ENCODE assay signal across 8 mouse cellular contexts in the genomic region with DNA sequence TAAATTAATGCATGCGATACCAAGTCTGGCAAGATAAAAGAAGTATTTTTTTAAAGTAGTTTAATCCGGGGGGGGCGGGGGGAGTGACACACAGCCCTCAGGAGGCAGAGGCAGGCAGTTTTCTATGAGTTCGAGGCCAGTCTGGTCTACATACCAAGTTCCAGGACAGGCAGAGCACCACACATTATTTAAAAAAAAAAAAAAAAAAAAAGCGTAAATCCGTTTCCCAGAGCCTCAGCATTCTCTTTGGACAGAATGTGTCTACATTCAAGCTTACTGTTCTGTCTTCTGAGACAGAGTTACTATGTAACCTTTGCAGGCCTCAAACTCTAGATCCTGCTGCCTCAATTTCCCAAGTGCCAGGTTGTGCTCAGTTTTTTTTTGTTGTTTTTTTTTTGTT. TPM values are rescaled to one million over a fixed set of nuclear protein-coding genes. Genes with fewer than 3 reads are reported as not detected.
DNase-seq lines count a peak whose midpoint lies in the region; ATAC-seq and TF ChIP-seq lines count a peak whose summit lies in the region.

No protein-coding gene starts in this region.

- H3K27me3 ChIP-seq in kidney, embryonic 16.5 days (ENCODE audit: insufficient read depth, low read length) = peaks cover 5% of the 10 kb centered on the region; the same call in 1 of the 2 replicates
- H3K27me3 ChIP-seq in embryonic facial prominence, embryonic 10.5 days (replicated peaks; ENCODE audit: low read depth, poor library complexity, severe bottlenecking) = peaks cover 20% of the 10 kb centered on the region
- no peaks in the 10 kb centered on the region for H3K27me3 ChIP-seq in hindbrain, postnatal 0 days (ENCODE audit: insufficient read depth, low read length)
- H3K27me3 ChIP-seq in midbrain, embryonic 16.5 days (ENCODE audit: control insufficient read depth, insufficient read depth, low read depth, low read length) = peaks cover 2% of the 10 kb centered on the region; the same call in 1 of the 2 replicates

- H3K4me3 ChIP-seq in kidney, embryonic 16.5 days (ENCODE audit: low read length) = peak overlapping the region; percentile 76
- peak overlapping the region; percentile 80 for H3K4me3 ChIP-seq in embryonic facial prominence, embryonic 10.5 days
- peak overlapping the region; percentile 52 for H3K4me3 ChIP-seq in hindbrain, postnatal 0 days (ENCODE audit: low read length)
- peak overlapping the region; percentile 53 for H3K4me3 ChIP-seq in midbrain, embryonic 16.5 days (ENCODE audit: low read depth, low read length)

- peak overlapping the region; percentile 41; the same call in 1 of the 2 replicates for H3K27ac ChIP-seq in kidney, embryonic 16.5 days (ENCODE audit: low read length)
- H3K27ac ChIP-seq in embryonic facial prominence, embryonic 10.5 days (replicated peaks) = peak overlapping the region; percentile 78
- peak overlapping the region; percentile 60 for H3K27ac ChIP-seq in hindbrain, postnatal 0 days
- H3K27ac ChIP-seq in midbrain, embryonic 16.5 days (ENCODE audit: low read length) = peak overlapping the region; percentile 61

- H3K4me2 ChIP-seq in kidney, embryonic 16.5 days (replicated peaks; ENCODE audit: low read depth, low read length) = peak overlapping the region; percentile 97
- H3K4me2 ChIP-seq in hindbrain, postnatal 0 days (ENCODE audit: low read depth, low read length) = peak overlapping the region; percentile 90
- peak overlapping the region; percentile 97 for H3K4me2 ChIP-seq in midbrain, embryonic 16.5 days (ENCODE audit: low read length)

- 56% methylated on average over 6 of the region's 6 CpGs for WGBS in kidney, embryonic 16.5 days
- 48% methylated on average over 6 of the region's 6 CpGs for WGBS in embryonic facial prominence, embryonic 10.5 days
- WGBS in hindbrain, postnatal 0 days = 53% methylated on average over 6 of the region's 6 CpGs
- WGBS in midbrain, embryonic 16.5 days = 49% methylated on average over 6 of the region's 6 CpGs

- no peak for ATAC-seq in kidney, embryonic 16.5 days (ENCODE audit: low FRiP score, low TSS enrichment)
- no peak; the same call in 1 of the 2 replicates for ATAC-seq in hindbrain, postnatal 0 days
- 0 out of 2 replicates have a peak, but pooled peaks have one; percentile 7 for ATAC-seq in midbrain, embryonic 16.5 days

- no peaks in the 10 kb centered on the region for H3K9me3 ChIP-seq in kidney, embryonic 16.5 days (ENCODE audit: low read length)
- H3K9me3 ChIP-seq in embryonic facial prominence, embryonic 10.5 days = no peaks in the 10 kb centered on the region
- H3K9me3 ChIP-seq in hindbrain, postnatal 0 days (ENCODE audit: low read length) = no peaks in the 10 kb centered on the region
- no peaks in the 10 kb centered on the region for H3K9me3 ChIP-seq in midbrain, embryonic 16.5 days (replicated peaks; ENCODE audit: control insufficient read depth, low read length, poor library complexity, severe bottlenecking)

- H3K9ac ChIP-seq in kidney, embryonic 16.5 days (replicated peaks; ENCODE audit: low read length) = peak overlapping the region; percentile 82
- peak overlapping the region; percentile 63; the same call in 1 of the 2 replicates for H3K9ac ChIP-seq in hindbrain, postnatal 0 days (replicated peaks; ENCODE audit: low read length)
- H3K9ac ChIP-seq in midbrain, embryonic 16.5 days (ENCODE audit: low read depth, low read length) = peak overlapping the region; percentile 60

- no peak for TF ChIP-seq CTCF in hindbrain, postnatal 0 days (IDR thresholded peaks at IDR 0.05; ENCODE audit: low read depth)

- H3K36me3 ChIP-seq in kidney, embryonic 16.5 days (ENCODE audit: insufficient read depth, low read length) = no peaks in the 10 kb centered on the region; the same call in 1 of the 2 replicates
- peaks cover 24% of the 10 kb centered on the region for H3K36me3 ChIP-seq in embryonic facial prominence, embryonic 10.5 days (replicated peaks)
- H3K36me3 ChIP-seq in hindbrain, postnatal 0 days (ENCODE audit: insufficient read depth, low read length) = no peaks in the 10 kb centered on the region
- H3K36me3 ChIP-seq in midbrain, embryonic 16.5 days (ENCODE audit: control insufficient read depth, insufficient read depth, low read length) = no peaks in the 10 kb centered on the region

- no peak for DNase-seq in kidney, adult 18-20 months
- no peak for DNase-seq in embryonic facial prominence, embryonic 10.5 days (ENCODE audit: low spot score)
- no peak for DNase-seq in hindbrain, postnatal 0 days (ENCODE audit: low spot score)
- no peak for DNase-seq in right cerebral cortex, postnatal 4 days
- no peak for DNase-seq in layer of hippocampus, adult 18-20 months (ENCODE audit: low spot score in 2 of 2)
- DNase-seq in thymus, postnatal 25 days = no peak

- peaks cover 21% of the 10 kb centered on the region for H3K4me1 ChIP-seq in kidney, embryonic 16.5 days (ENCODE audit: insufficient read depth, low read length)
- H3K4me1 ChIP-seq in embryonic facial prominence, embryonic 10.5 days = peaks cover 18% of the 10 kb centered on the region
- H3K4me1 ChIP-seq in hindbrain, postnatal 0 days (ENCODE audit: insufficient read depth, low read length) = peaks cover 5% of the 10 kb centered on the region; the same call in 1 of the 2 replicates
- H3K4me1 ChIP-seq in midbrain, embryonic 16.5 days (ENCODE audit: control insufficient read depth, insufficient read depth, low read length) = peaks cover 15% of the 10 kb centered on the region

RNA-seq across cellular contexts. Expression of gene Spryd4, which starts 0.5 kb away (rescaled TPM):
- polyA plus RNA-seq in kidney, embryonic 16.5 days (2015; fragmentation: Nextera tagmentation; extraction: Ambion mirVana) = 34.2 and 38.6 TPM in 2 replicates
- 31.3 and 31.8 TPM in 2 replicates for polyA plus RNA-seq in embryonic facial prominence, embryonic 10.5 days (2016; fragmentation: Nextera tagmentation; extraction: Ambion mirVana)
- 25.8 and 29.6 TPM in 2 replicates for total RNA-seq in hindbrain, postnatal 0 days (2014; rRNA removed)
- polyA plus RNA-seq in hindbrain, postnatal 0 days (2015; fragmentation: Nextera tagmentation; extraction: Ambion mirVana) = 22.3 and 24.5 TPM in 2 replicates
- 19.6 and 22.1 TPM in 2 replicates for polyA plus RNA-seq in midbrain, embryonic 16.5 days (2015; fragmentation: Nextera tagmentation; extraction: Ambion mirVana)
- 10 to 100 TPM; 10.1 to 10.2 TPM for total RNA-seq in layer of hippocampus, adult 18-20 months (2021)

RNA-seq across cellular contexts. Expression of gene Mip, which starts 13.5 kb away (rescaled TPM):
- polyA plus RNA-seq in kidney, embryonic 16.5 days (2015; fragmentation: Nextera tagmentation; extraction: Ambion mirVana) = not detected in 2 replicates
- not detected in 2 replicates for polyA plus RNA-seq in embryonic facial prominence, embryonic 10.5 days (2016; fragmentation: Nextera tagmentation; extraction: Ambion mirVana)
- total RNA-seq in hindbrain, postnatal 0 days (2014; rRNA removed) = 0.21 and 0.25 TPM in 2 replicates
- not detected in 2 replicates for polyA plus RNA-seq in hindbrain, postnatal 0 days (2015; fragmentation: Nextera tagmentation; extraction: Ambion mirVana)
- 0.11 and 0.24 TPM in 2 replicates for polyA plus RNA-seq in midbrain, embryonic 16.5 days (2015; fragmentation: Nextera tagmentation; extraction: Ambion mirVana)
- not detected for total RNA-seq in layer of hippocampus, adult 18-20 months (2021)

RNA-seq across cellular contexts. Expression of gene Gls2, which starts 17.9 kb away (rescaled TPM):
- 1.1 and 1.3 TPM in 2 replicates for polyA plus RNA-seq in kidney, embryonic 16.5 days (2015; fragmentation: Nextera tagmentation; extraction: Ambion mirVana)
- 1.4 and 1.5 TPM in 2 replicates for polyA plus RNA-seq in embryonic facial prominence, embryonic 10.5 days (2016; fragmentation: Nextera tagmentation; extraction: Ambion mirVana)
- total RNA-seq in hindbrain, postnatal 0 days (2014; rRNA removed) = 1.9 and 6.4 TPM in 2 replicates
- polyA plus RNA-seq in hindbrain, postnatal 0 days (2015; fragmentation: Nextera tagmentation; extraction: Ambion mirVana) = 1.7 and 2.4 TPM in 2 replicates
- polyA plus RNA-seq in midbrain, embryonic 16.5 days (2015; fragmentation: Nextera tagmentation; extraction: Ambion mirVana) = 1.1 and 1.7 TPM in 2 replicates
- total RNA-seq in layer of hippocampus, adult 18-20 months (2021) = 10 to 100 TPM; 19.6 to 19.7 TPM

RNA-seq across cellular contexts. Expression of gene Timeless, which starts 19.7 kb away (rescaled TPM):
- 64.5 and 68.2 TPM in 2 replicates for polyA plus RNA-seq in kidney, embryonic 16.5 days (2015; fragmentation: Nextera tagmentation; extraction: Ambion mirVana)
- 95.9 and 103 TPM in 2 replicates for polyA plus RNA-seq in embryonic facial prominence, embryonic 10.5 days (2016; fragmentation: Nextera tagmentation; extraction: Ambion mirVana)
- 13.0 and 15.6 TPM in 2 replicates for total RNA-seq in hindbrain, postnatal 0 days (2014; rRNA removed)
- polyA plus RNA-seq in hindbrain, postnatal 0 days (2015; fragmentation: Nextera tagmentation; extraction: Ambion mirVana) = 15.2 and 17.0 TPM in 2 replicates
- 15.6 and 16.1 TPM in 2 replicates for polyA plus RNA-seq in midbrain, embryonic 16.5 days (2015; fragmentation: Nextera tagmentation; extraction: Ambion mirVana)
- total RNA-seq in layer of hippocampus, adult 18-20 months (2021) = 1 to 10 TPM; 4.1 to 4.6 TPM

RNA-seq across cellular contexts. Expression of gene Rbms2, which starts 32.1 kb away (rescaled TPM):
- 39.8 and 43.6 TPM in 2 replicates for polyA plus RNA-seq in kidney, embryonic 16.5 days (2015; fragmentation: Nextera tagmentation; extraction: Ambion mirVana)
- 27.9 and 31.0 TPM in 2 replicates for polyA plus RNA-seq in embryonic facial prominence, embryonic 10.5 days (2016; fragmentation: Nextera tagmentation; extraction: Ambion mirVana)
- 11.7 and 13.2 TPM in 2 replicates for total RNA-seq in hindbrain, postnatal 0 days (2014; rRNA removed)
- 7.3 and 8.9 TPM in 2 replicates for polyA plus RNA-seq in hindbrain, postnatal 0 days (2015; fragmentation: Nextera tagmentation; extraction: Ambion mirVana)
- 7.0 and 7.8 TPM in 2 replicates for polyA plus RNA-seq in midbrain, embryonic 16.5 days (2015; fragmentation: Nextera tagmentation; extraction: Ambion mirVana)
- total RNA-seq in layer of hippocampus, adult 18-20 months (2021) = 10 to 100 TPM; 12.9 to 15.3 TPM
